Mouse (Mus musculus) embryonic facial prominence, embryonic 12.5 days (tissue): ENCODE data around the gene Kras. TPM values are rescaled to one million over a fixed set of nuclear protein-coding genes. Genes with fewer than 3 reads are reported as not detected.

Experiments
- ATAC-seq: fragments of 200-750 bp; cut with Nextera tagmentation; 2 replicates; pipeline ENCODE4 v1.8.0; 2017; ENCODE audit not compliant: insufficient number of reproducible peaks, insufficient read depth, low FRiP score, low TSS enrichment
- H3K27ac ChIP-seq: fragments of 300-500 bp; sonication (generic); 2 replicates; pipeline ENCODE4 v1.5.1; 2016; ENCODE audit warnings: mild to moderate bottlenecking
- H3K27me3 ChIP-seq: fragments of 300-500 bp; sonication (generic); 2 replicates; pipeline ENCODE4 v1.6.1; 2016; ENCODE audit warnings: mild to moderate bottlenecking, moderate library complexity
- H3K36me3 ChIP-seq: fragments of 300-500 bp; sonication (generic); 2 replicates; pipeline ENCODE4 v1.6.1; 2016; ENCODE audit warnings: mild to moderate bottlenecking
- H3K4me1 ChIP-seq: fragments of 300-500 bp; sonication (generic); 2 replicates; pipeline ENCODE4 v1.6.1; 2016
- H3K4me2 ChIP-seq: fragments of 300-500 bp; sonication (generic); replicated peaks from 2 replicates; pipeline ENCODE4 v1.6.1; 2016; ENCODE audit warnings: mild to moderate bottlenecking, moderate library complexity
- H3K4me3 ChIP-seq: fragments of 300-500 bp; sonication (generic); 2 replicates; pipeline ENCODE4 v1.5.1; 2016; ENCODE audit warnings: mild to moderate bottlenecking
- H3K9ac ChIP-seq: fragments of 300-500 bp; sonication (generic); 2 replicates; pipeline ENCODE4 v1.6.1; 2016; ENCODE audit warnings: mild to moderate bottlenecking, moderate library complexity
- H3K9me3 ChIP-seq: fragments of 300-500 bp; sonication (generic); 2 replicates; pipeline ENCODE4 v1.6.1; 2016; ENCODE audit warnings: mild to moderate bottlenecking, moderate library complexity
- WGBS: fragments of 180-500 bp; shearing (Covaris S2); methylation state at CpG from one replicate; pipeline ENCODE4 v1.1.7; 2016; 5-methylcytosine and 5-hydroxymethylcytosine counted together
- polyA plus RNA-seq: library from polyadenylated mRNA; unstranded; fragments of >200 nt; fragmentation: Nextera tagmentation; extraction: Ambion mirVana; gene quantifications from 2 replicates; pipeline ENCODE4 v1.2.1, GENCODE M21; 2016

Kras gene
- polyA plus RNA-seq, 1 experiment from 2014 or later = 81.4 TPM

DNA sequence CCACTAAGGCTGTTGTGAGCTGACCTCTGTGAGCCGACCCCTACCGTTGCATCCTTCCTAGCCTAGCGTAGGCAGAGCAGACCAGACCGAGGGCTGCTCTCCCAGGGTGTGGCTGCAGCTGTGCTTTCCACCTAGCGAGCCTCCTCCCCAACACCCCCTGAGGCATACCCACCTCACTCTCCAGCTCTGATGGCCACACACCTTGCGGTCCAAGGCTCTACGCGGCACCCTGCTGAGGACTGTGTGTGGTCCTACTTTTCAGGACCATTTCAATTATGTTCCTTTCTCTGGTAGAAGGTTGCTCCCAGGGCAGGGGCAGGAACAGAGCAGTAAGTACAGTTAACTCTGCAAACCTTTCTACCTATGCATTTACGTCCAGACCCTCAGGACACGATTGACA, 73.6 kb downstream of the Kras start:
- Histone ChIP-seq H3K4me1 (peaks cover 18% of the 10 kb centered on the region), H3K27ac (no peak overlapping the region), H3K9ac (no peak overlapping the region), H3K9me3 (no peaks in the 10 kb centered on the region), H3K36me3 (no peaks in the 10 kb centered on the region), H3K4me2 (no peak overlapping the region), H3K4me3 (no peak overlapping the region), H3K27me3 (peaks cover 9% of the 10 kb centered on the region; the same call in 1 of the 2 replicates)
- whole genome bisulfite sequencing = 43% methylated on average over 10 of the region's 10 CpGs
- ATAC-seq = no peak

DNA sequence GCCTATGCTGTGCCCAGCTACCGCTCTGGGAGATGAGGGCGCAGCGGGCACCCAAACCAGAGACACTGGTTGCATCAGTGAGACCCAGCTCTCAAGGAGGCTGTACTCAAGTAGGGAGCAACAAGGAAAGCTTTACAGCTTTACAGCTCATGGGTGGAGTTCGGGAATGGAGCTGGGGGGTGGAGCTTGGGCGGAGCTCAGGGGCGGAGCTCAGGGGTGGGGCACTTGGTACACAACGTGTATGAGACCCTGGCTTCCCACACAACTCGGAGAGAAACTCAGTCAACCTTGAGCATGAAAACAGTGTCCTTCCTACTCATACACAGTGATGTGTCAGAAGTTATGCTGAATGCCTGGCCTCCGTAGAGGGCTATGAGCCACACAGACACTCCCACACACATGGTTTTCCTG, 74.5 kb downstream of the Kras start:
- no peaks in the 10 kb centered on the region for H3K36me3 ChIP-seq
- H3K9ac ChIP-seq = no peak overlapping the region
- H3K4me3 ChIP-seq = no peak overlapping the region
- ATAC-seq = no peak
- no peak overlapping the region for H3K4me2 ChIP-seq
- H3K27ac ChIP-seq = no peak overlapping the region
- H3K4me1 ChIP-seq = peaks cover 18% of the 10 kb centered on the region
- peaks cover 9% of the 10 kb centered on the region; the same call in 1 of the 2 replicates for H3K27me3 ChIP-seq
- H3K9me3 ChIP-seq = no peaks in the 10 kb centered on the region
- 36% methylated on average over 9 of the region's 9 CpGs for WGBS

DNA sequence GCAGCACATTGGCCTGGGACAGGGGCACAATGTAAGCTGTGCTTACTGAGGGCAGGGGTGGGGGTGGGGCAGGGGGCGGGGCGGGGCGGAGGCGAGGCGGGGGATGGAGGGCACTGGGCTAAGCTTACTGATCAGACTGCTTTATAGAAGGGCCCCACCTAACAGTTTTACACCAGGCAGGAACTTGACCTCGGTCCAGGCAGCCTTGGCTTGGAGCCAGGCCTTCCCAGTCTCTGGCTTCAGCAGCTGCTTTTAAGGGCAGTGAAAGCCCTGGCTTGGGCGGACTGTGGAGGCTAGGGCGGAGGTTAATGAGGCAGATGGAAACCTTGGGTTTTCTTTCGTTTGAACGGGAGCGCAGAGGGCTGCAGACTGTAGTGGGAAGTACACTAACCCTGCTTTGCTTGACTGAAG, 76.3 kb downstream of the Kras start:
- 0 out of 2 replicates have a peak overlapping the region, but pooled peaks have one; percentile 12 for H3K27ac ChIP-seq
- H3K9me3 ChIP-seq = no peaks in the 10 kb centered on the region
- peaks cover 9% of the 10 kb centered on the region; the same call in 1 of the 2 replicates for H3K27me3 ChIP-seq
- no peaks in the 10 kb centered on the region for H3K36me3 ChIP-seq
- peaks cover 18% of the 10 kb centered on the region for H3K4me1 ChIP-seq
- WGBS = 5% methylated on average over 11 of the region's 11 CpGs
- 0 out of 2 replicates have a peak overlapping the region, but pooled peaks have one; percentile 19 for H3K9ac ChIP-seq
- peak; percentile 71 for ATAC-seq
- H3K4me2 ChIP-seq = peak overlapping the region; percentile 27
- no peak overlapping the region for H3K4me3 ChIP-seq

DNA sequence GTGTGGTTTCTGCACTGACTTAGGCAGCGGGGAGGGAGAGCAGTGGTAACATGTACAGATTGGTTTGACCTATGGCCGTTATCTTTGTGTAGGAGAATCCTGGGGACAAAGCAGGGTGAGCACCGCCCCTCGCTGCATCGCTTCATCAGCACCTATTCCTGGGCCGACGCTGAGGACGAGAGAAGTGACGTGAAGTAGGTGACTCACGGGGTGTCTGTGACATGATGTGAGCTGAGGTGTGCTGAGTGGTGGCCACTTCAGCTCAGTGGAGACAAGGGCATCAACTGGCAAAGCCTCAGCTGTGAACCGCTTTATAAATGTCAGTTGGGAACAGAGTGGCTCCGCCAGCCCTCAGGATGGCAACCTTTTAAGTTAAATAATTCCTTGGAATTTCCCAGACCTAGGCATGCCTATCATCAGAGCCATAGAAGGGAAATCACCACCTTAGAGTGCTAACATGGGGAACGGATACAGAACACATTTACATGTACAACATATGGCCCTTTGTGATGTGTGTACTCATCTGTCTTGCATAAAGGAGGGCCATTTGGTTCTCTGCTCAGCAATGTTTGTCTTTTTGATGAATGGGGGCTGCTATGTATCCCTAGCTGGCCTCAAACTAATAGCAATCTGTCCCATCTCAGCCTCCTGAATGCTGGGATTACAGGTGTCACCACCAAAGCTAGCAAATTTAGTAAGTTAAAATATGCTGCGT, 78.0 kb downstream of the Kras start:
- WGBS = 84% methylated on average over 14 of the region's 14 CpGs
- H3K4me3 ChIP-seq = no peak overlapping the region
- H3K27me3 ChIP-seq = peaks cover 9% of the 10 kb centered on the region; the same call in 1 of the 2 replicates
- no peak overlapping the region for H3K4me2 ChIP-seq
- no peak overlapping the region for H3K9ac ChIP-seq
- no peak for ATAC-seq
- no peaks in the 10 kb centered on the region for H3K9me3 ChIP-seq
- no peak overlapping the region for H3K27ac ChIP-seq
- H3K4me1 ChIP-seq = peaks cover 18% of the 10 kb centered on the region
- no peaks in the 10 kb centered on the region for H3K36me3 ChIP-seq

Other genes with a start within 250 kb of the Kras start
- 46.8 and 51.8 TPM in 2 replicates for gene Bcat1, start 174.1 kb downstream of the Kras start, polyA plus RNA-seq
- 2.1 and 3.0 TPM in 2 replicates for gene Lrmp, start 134.6 kb downstream of the Kras start, polyA plus RNA-seq
- gene Casc1, start 39.2 kb downstream of the Kras start, polyA plus RNA-seq = 0.27 and 0.35 TPM in 2 replicates
- gene Etfrf1, start 39.1 kb downstream of the Kras start, polyA plus RNA-seq = 37.5 and 38.1 TPM in 2 replicates